Mouse (Mus musculus) midbrain, embryonic 12.5 days (tissue): Measurements from ENCODE around the gene Gm20431. TPM values are rescaled to one million over a fixed set of nuclear protein-coding genes. Genes with fewer than 3 reads are reported as not detected.
"Not testable (repeated sequence)": the region's sequence is repeated elsewhere in the genome, so short reads cannot be mapped to it uniquely, and the experiment has no call there.

Source experiments
- ATAC-seq: fragments of 200-750 bp; cut with Nextera tagmentation; 2 replicates; pipeline ENCODE4 v1.8.0; 2017; ENCODE audit warnings: low read depth, moderate TSS enrichment, moderate library complexity; ENCODE audit not compliant: low FRiP score
- H3K27ac ChIP-seq: fragments of 300-500 bp; sonication (generic); replicated peaks from 2 replicates; pipeline ENCODE4 v1.5.1; 2016; ENCODE audit warnings: mild to moderate bottlenecking
- H3K27me3 ChIP-seq: fragments of 300-500 bp; sonication (generic); 2 replicates; pipeline ENCODE4 v1.6.1; 2016; ENCODE audit warnings: mild to moderate bottlenecking
- H3K36me3 ChIP-seq: fragments of 300-500 bp; sonication (generic); 2 replicates; pipeline ENCODE4 v1.6.1; 2016
- H3K4me1 ChIP-seq: fragments of 300-500 bp; sonication (generic); 2 replicates; pipeline ENCODE4 v1.6.1; 2016
- H3K4me2 ChIP-seq: fragments of 300-500 bp; sonication (generic); replicated peaks from 2 replicates; pipeline ENCODE4 v1.6.1; 2016; ENCODE audit warnings: mild to moderate bottlenecking, moderate library complexity
- H3K4me3 ChIP-seq: fragments of 300-500 bp; sonication (generic); 2 replicates; pipeline ENCODE4 v1.5.1; 2016; ENCODE audit warnings: mild to moderate bottlenecking
- H3K9ac ChIP-seq: fragments of 300-500 bp; sonication (generic); replicated peaks from 2 replicates; pipeline ENCODE4 v1.6.1; 2016; ENCODE audit warnings: mild to moderate bottlenecking, moderate library complexity
- H3K9me3 ChIP-seq: fragments of 300-500 bp; sonication (generic); 2 replicates; pipeline ENCODE4 v1.6.1; 2016; ENCODE audit warnings: mild to moderate bottlenecking
- WGBS: fragments of 180-500 bp; shearing (Covaris S2); methylation state at CpG from one replicate; pipeline ENCODE4 v1.1.7; 2016; 5-methylcytosine and 5-hydroxymethylcytosine counted together
- polyA plus RNA-seq: library from polyadenylated mRNA; unstranded; fragments of >200 nt; fragmentation: Nextera tagmentation; extraction: Ambion mirVana; gene quantifications from 2 replicates; pipeline ENCODE4 v1.2.1, GENCODE M21; 2016

The Gm20431 gene
- polyA plus RNA-seq, 1 experiment from 2014 or later, result 9.1 TPM

DNA sequence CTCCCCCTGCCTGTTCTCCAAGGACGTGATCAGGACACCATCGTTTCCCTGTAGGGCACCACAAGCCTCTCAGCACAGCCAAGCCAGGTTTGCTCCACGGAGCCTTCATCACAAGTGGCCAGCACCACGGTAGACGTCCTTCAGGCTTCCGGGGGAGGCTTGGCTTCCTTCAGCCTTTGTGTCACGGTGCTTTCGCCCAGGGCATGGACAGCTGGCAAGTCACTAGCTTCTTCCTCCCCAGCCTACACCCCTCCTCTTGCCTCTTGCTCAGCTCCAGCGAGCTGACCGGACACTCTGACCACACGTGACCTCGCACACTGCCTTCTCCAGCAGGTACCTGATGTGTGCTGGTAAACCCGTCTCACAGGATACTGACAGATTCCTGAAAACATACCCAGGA, 38.9 kb downstream of the Gm20431 start:
- Histone ChIP-seq H3K27me3 (no peaks in the 10 kb centered on the region), H3K4me3 (no peak overlapping the region), H3K9ac (no peak overlapping the region), H3K4me2 (no peak overlapping the region), H3K9me3 (no peaks in the 10 kb centered on the region), H3K27ac (no peak overlapping the region), H3K36me3 (peaks cover 8% of the 10 kb centered on the region), H3K4me1 (peaks cover 24% of the 10 kb centered on the region; the same call in 1 of the 2 replicates)
- no peak for ATAC-seq
- WGBS, result 87% methylated on average over 13 of the region's 13 CpGs

- H3K9ac ChIP-seq, result no peak overlapping the region
- no peaks in the 10 kb centered on the region for H3K9me3 ChIP-seq
- 82% methylated on average over 8 of the region's 9 CpGs for WGBS
- H3K4me1 ChIP-seq, result peaks cover 22% of the 10 kb centered on the region; the same call in 1 of the 2 replicates
- peaks cover 12% of the 10 kb centered on the region for H3K36me3 ChIP-seq
- no peak for ATAC-seq
- H3K27me3 ChIP-seq, result no peaks in the 10 kb centered on the region
- H3K4me3 ChIP-seq, result no peak overlapping the region
- H3K4me2 ChIP-seq, result no peak overlapping the region
- H3K27ac ChIP-seq, result no peak overlapping the region
Observed at GRCm38 (mm10) chr2:167621255-167622087, 39.8 kb downstream of the Gm20431 start.

GRCm38 (mm10) chr2:167617472-167617871, 43.8 kb downstream of the Gm20431 start:
- H3K36me3 ChIP-seq, result peaks cover 51% of the 10 kb centered on the region
- 30% methylated on average over 4 of the region's 4 CpGs for WGBS
- ATAC-seq, result peak; percentile 12; the same call in 1 of the 2 replicates

GRCm38 (mm10) chr2:167617034-167617433, 44.3 kb downstream of the Gm20431 start:
- WGBS, result 100% methylated on average over 3 of the region's 3 CpGs
- Histone ChIP-seq H3K9me3 (no peaks in the 10 kb centered on the region), H3K4me3 (no peak overlapping the region), H3K27ac (0 out of 2 replicates have a peak overlapping the region, but pooled peaks have one; percentile 42), H3K27me3 (no peaks in the 10 kb centered on the region), H3K9ac (no peak overlapping the region), H3K4me1 (peaks cover 18% of the 10 kb centered on the region; the same call in 1 of the 2 replicates), H3K4me2 (no peak overlapping the region), H3K36me3 (peaks cover 55% of the 10 kb centered on the region)
- no peak for ATAC-seq

More at GRCm38 (mm10) chr2:167617472-167617871, 43.8 kb downstream of the Gm20431 start:
- Histone ChIP-seq H3K9ac (no peak overlapping the region), H3K27ac (0 out of 2 replicates have a peak overlapping the region, but pooled peaks have one; percentile 42), H3K4me2 (no peak overlapping the region), H3K4me3 (no peak overlapping the region), H3K4me1 (peaks cover 18% of the 10 kb centered on the region; the same call in 1 of the 2 replicates), H3K27me3 (no peaks in the 10 kb centered on the region), H3K9me3 (no peaks in the 10 kb centered on the region)

DNA sequence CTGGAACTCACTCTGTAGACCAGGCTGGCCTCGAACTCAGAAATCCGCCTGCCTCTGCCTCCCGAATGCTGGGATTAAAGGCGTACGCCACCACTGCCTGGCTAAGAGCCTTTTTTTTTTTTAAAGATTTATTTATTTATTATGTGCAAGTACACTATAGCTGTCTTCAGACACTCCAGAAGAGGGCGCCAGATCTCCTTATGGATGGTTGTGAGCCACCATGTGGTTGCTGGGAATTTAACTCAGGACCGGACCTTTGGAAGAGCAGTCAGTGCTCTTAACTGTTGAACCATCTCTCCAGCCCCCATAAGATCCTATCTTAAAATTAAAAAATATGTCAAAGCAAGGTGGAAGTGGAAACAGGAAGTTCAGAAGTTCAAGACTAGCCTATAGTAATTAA, 48.0 kb downstream of the Gm20431 start:
- not testable (repeated sequence) for H3K27me3 ChIP-seq, H3K4me3 ChIP-seq, ATAC-seq, H3K4me1 ChIP-seq, H3K4me2 ChIP-seq, H3K27ac ChIP-seq, H3K9me3 ChIP-seq, H3K9ac ChIP-seq
- H3K36me3 ChIP-seq, result peaks cover 74% of the 10 kb centered on the region
- WGBS, result 94% methylated on average over 7 of the region's 7 CpGs

DNA sequence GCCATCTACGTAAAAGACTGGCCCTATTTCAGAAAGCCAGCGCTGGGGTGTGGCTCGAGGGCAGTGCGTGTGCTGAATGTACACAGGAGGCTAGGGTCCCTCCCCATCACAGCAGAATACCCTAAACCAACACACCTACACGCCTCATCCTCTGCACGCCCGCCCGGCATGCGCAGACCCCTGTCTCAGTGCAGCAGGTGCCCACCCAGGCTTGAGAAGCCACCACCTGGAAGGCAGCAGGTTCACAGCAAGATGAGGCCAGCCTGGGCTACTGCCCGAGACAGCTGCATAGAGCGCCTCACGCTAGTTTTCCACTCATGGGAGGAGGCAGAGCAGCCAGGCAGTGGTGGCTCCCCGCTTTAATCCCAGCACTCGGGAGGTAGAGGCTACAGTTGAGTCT, 49.2 kb downstream of the Gm20431 start:
- peaks cover 75% of the 10 kb centered on the region for H3K36me3 ChIP-seq
- WGBS, result 96% methylated on average over 14 of the region's 14 CpGs
- no peaks in the 10 kb centered on the region for H3K27me3 ChIP-seq
- ATAC-seq, result no peak
- no peak overlapping the region for H3K4me2 ChIP-seq
- no peaks in the 10 kb centered on the region for H3K4me1 ChIP-seq
- H3K9me3 ChIP-seq, result no peaks in the 10 kb centered on the region
- no peak overlapping the region for H3K27ac ChIP-seq
- no peak overlapping the region for H3K9ac ChIP-seq
- no peak overlapping the region for H3K4me3 ChIP-seq

- Histone ChIP-seq H3K4me2 (no peak overlapping the region), H3K9me3 (no peaks in the 10 kb centered on the region), H3K27me3 (no peaks in the 10 kb centered on the region), H3K9ac (no peak overlapping the region), H3K4me1 (no peaks in the 10 kb centered on the region), H3K27ac (no peak overlapping the region), H3K4me3 (no peak overlapping the region), H3K36me3 (peaks cover 75% of the 10 kb centered on the region)
- ATAC-seq, result no peak
- WGBS, result 94% methylated on average over 10 of the region's 10 CpGs
Observed at GRCm38 (mm10) chr2:167611287-167611686, 50.0 kb downstream of the Gm20431 start.

GRCm38 (mm10) chr2:167606745-167607123, 54.6 kb downstream of the Gm20431 start:
- no peak overlapping the region for H3K27ac ChIP-seq
- H3K4me1 ChIP-seq, result peaks cover 2% of the 10 kb centered on the region; the same call in 1 of the 2 replicates
- no peak for ATAC-seq
- H3K27me3 ChIP-seq, result 0 out of 2 replicates have a peak, but pooled peaks cover 6% of the 10 kb centered on the region
- H3K4me2 ChIP-seq, result no peak overlapping the region
- no peak overlapping the region for H3K9ac ChIP-seq
- H3K9me3 ChIP-seq, result no peaks in the 10 kb centered on the region
- peaks cover 30% of the 10 kb centered on the region for H3K36me3 ChIP-seq
- whole genome bisulfite sequencing, result 90% methylated on average over 4 of the region's 4 CpGs
- no peak overlapping the region for H3K4me3 ChIP-seq

DNA sequence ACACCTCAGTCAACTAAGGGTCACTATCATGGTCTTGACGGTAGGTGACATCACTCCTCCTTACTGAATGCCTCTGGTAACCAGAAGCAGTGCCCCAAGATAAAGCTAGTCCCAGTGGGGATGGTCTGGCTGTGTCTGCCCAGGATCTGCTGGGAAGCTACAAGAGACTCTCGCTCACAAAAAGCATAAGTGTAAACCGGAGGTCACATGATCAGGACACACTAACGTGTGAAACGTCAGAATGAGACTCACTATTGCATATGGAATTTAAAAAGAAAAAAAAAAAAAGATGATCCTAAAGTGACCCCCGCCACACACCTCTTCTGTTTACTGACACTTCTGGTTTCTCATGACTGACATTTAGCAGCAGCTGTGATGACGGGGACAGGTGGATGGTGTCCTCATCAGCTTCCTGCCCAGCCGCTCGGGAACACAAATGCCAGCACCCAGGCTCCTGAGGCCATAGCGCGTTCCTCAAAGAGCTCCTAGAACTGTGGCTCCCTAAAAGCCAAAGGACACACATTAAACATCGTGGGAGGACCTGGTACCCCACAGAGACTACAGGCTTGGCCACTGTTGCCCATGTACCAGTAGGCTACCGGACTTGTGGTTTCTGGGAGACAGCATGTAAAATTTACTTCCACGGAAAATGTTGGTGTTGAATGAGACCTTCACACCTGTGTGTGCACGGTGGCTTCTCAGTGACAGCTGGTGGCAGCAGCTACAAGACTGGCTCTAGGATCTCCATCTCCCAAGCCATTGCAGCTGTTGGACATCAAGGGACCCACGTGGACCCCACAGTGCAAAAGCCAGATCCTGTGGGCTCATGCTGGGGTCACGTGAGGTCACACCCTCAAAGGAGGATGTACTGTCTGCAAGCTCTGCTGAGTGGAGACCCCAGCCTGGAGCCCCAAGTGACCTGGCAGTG, 55.2 kb downstream of the Gm20431 start:
- no peak overlapping the region for H3K9ac ChIP-seq
- no peak for ATAC-seq
- 82% methylated on average over 17 of the region's 17 CpGs for WGBS
- no peak overlapping the region for H3K27ac ChIP-seq
- H3K4me2 ChIP-seq, result no peak overlapping the region
- H3K27me3 ChIP-seq, result 0 out of 2 replicates have a peak, but pooled peaks cover 6% of the 10 kb centered on the region
- peaks cover 30% of the 10 kb centered on the region for H3K36me3 ChIP-seq
- H3K4me1 ChIP-seq, result peaks cover 2% of the 10 kb centered on the region; the same call in 1 of the 2 replicates
- no peak overlapping the region for H3K4me3 ChIP-seq
- no peaks in the 10 kb centered on the region for H3K9me3 ChIP-seq

- H3K4me1 ChIP-seq, result peaks cover 2% of the 10 kb centered on the region; the same call in 1 of the 2 replicates
- H3K9ac ChIP-seq, result no peak overlapping the region
- no peaks in the 10 kb centered on the region for H3K9me3 ChIP-seq
- peaks cover 27% of the 10 kb centered on the region for H3K36me3 ChIP-seq
- 0 out of 2 replicates have a peak, but pooled peaks cover 6% of the 10 kb centered on the region for H3K27me3 ChIP-seq
- no peak overlapping the region for H3K4me3 ChIP-seq
- no peak overlapping the region for H3K27ac ChIP-seq
- 29% methylated on average over 11 of the region's 11 CpGs for WGBS
- no peak overlapping the region for H3K4me2 ChIP-seq
- ATAC-seq, result peak; percentile 80
Observed at GRCm38 (mm10) chr2:167605178-167605794, 56.0 kb downstream of the Gm20431 start.

DNA sequence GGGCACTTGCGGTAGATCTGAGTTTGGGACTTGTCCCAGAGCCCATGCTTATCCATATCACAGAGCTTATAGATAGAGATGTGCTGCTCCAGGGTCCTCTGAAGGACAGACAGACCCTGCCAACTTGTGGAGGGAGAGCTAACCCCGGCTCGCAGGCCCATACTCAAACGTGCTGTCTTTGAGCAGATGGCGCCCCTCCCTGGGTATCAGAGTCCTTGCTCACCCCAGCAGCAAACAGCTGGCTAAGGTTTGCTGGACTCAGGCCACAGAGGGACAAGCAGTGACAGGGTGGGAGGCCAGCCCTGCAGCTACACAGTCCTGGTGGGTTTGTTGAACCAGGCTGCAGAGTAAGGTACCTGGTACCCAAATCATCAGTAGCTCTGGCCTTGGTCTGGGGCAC, 58.3 kb downstream of the Gm20431 start:
- 47% methylated on average over 5 of the region's 5 CpGs for WGBS
- H3K27me3 ChIP-seq, result peaks cover 10% of the 10 kb centered on the region
- no peak overlapping the region for H3K9ac ChIP-seq
- peaks cover 2% of the 10 kb centered on the region; the same call in 1 of the 2 replicates for H3K4me1 ChIP-seq
- ATAC-seq, result no peak
- H3K36me3 ChIP-seq, result peaks cover 14% of the 10 kb centered on the region
- no peak overlapping the region for H3K4me2 ChIP-seq
- no peak overlapping the region for H3K4me3 ChIP-seq
- H3K27ac ChIP-seq, result no peak overlapping the region
- H3K9me3 ChIP-seq, result no peaks in the 10 kb centered on the region
